Mouse (Mus musculus): Measurements from ENCODE around the gene Clec10a.
A peak's percentile ranks its signal among the peaks of the same experiment; 100 is the strongest.

GRCm38 (mm10) chr11:70171847-70172246 lies 15.8 kb downstream of the Clec10a start:
- peak; percentile 68 for TF ChIP-seq CTCF (IDR thresholded peaks at IDR 0.05; ENCODE audit: low read depth)
- no peak for TF ChIP-seq EP300 (IDR thresholded peaks at IDR 0.05; ENCODE audit: low read depth)

All from liver, embryonic 14.5 days (tissue).